Mouse (Mus musculus): ENCODE data around the gene Son. TPM values are rescaled to one million over a fixed set of nuclear protein-coding genes. Genes with fewer than 3 reads are reported as not detected.

Gene Son
- polyA plus RNA-seq, 1 experiment from 2014 or later = 143 TPM

DNA sequence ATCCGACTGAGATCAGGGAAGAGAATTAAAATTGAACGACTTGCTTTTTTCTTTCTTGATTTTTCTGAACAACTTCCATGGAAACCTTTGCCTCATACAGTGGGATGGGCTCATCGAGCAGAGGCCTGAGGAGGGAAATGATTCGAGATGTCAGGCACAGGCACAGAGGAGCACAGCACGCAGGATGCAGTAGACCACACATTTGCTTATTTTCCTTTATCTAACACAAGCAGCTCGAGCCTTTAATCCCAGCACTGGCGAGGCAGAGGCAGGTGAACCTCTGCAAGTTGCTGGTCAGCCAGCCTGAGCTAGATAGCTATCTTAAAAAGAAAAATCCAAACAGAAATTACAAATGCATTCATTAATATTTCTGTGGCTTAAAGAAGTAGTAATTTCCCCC, 42.5 kb downstream of the Son start:
- no peaks in the 10 kb centered on the region for H3K27me3 ChIP-seq (ENCODE audit: control insufficient read depth, insufficient read depth, low read length)
- H3K9ac ChIP-seq (replicated peaks; ENCODE audit: low read length) = no peak overlapping the region
- 53% methylated on average over 7 of the region's 7 CpGs for WGBS
- H3K36me3 ChIP-seq (replicated peaks; ENCODE audit: control insufficient read depth, insufficient read depth, low read depth, low read length) = no peaks in the 10 kb centered on the region; the same call in 1 of the 2 replicates
- H3K9me3 ChIP-seq (replicated peaks; ENCODE audit: control insufficient read depth, low read length) = no peaks in the 10 kb centered on the region
- ATAC-seq (replicated peaks; ENCODE audit: insufficient number of reproducible peaks, low FRiP score, low TSS enrichment, low read depth) (no peak), DNase-seq (ENCODE audit: low spot score) (no peak)
- H3K4me3 ChIP-seq (ENCODE audit: low read depth, low read length) = no peak overlapping the region
- H3K27ac ChIP-seq (replicated peaks; ENCODE audit: low read depth, low read length) = no peak overlapping the region
- no peaks in the 10 kb centered on the region for H3K4me1 ChIP-seq (ENCODE audit: control insufficient read depth, insufficient read depth, low read length)
- H3K4me2 ChIP-seq (ENCODE audit: low read depth, low read length) = no peak overlapping the region

DNA sequence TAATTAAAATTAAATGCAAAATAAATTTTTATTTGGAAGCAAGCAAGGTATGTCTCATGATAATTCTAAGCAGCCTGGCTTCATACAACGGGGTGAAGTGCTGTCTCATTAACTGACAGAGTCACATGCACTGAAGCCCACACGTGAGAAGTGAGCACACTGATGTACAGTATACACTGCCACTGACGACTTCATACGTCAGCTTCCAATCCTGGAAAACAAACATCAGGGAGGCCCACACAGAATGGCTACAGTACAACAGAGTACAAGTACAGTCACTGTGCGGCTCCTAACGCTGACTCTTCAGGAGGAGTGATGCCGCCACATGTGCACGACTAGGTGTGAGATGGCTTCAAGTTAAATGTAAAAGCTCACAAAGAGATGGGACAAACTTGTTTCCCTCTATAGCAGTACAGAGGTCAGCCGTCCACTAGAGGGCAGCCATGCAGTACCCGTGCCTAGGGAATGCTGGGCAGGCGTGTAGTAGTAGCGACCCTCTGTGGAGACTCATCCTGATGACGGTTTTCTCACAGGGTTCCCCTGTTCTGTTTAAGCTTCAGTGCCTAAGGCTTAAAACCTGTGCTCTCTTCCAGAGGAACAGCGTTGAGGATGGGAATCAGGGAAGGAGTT, 47.3 kb downstream of the Son start:
- Histone ChIP-seq H3K9ac (replicated peaks; ENCODE audit: low read length) (no peak overlapping the region), H3K27me3 (ENCODE audit: control insufficient read depth, insufficient read depth, low read length) (no peaks in the 10 kb centered on the region), H3K9me3 (replicated peaks; ENCODE audit: control insufficient read depth, low read length) (no peaks in the 10 kb centered on the region), H3K27ac (replicated peaks; ENCODE audit: low read depth, low read length) (no peak overlapping the region), H3K4me3 (ENCODE audit: low read depth, low read length) (no peak overlapping the region; the same call in 1 of the 2 replicates), H3K4me1 (ENCODE audit: control insufficient read depth, insufficient read depth, low read length) (no peaks in the 10 kb centered on the region), H3K36me3 (replicated peaks; ENCODE audit: control insufficient read depth, insufficient read depth, low read depth, low read length) (no peaks in the 10 kb centered on the region), H3K4me2 (ENCODE audit: low read depth, low read length) (no peak overlapping the region)
- ATAC-seq (replicated peaks; ENCODE audit: insufficient number of reproducible peaks, low FRiP score, low TSS enrichment, low read depth) (peak; percentile 88), DNase-seq (ENCODE audit: low spot score) (peak; percentile 89)
- 31% methylated on average over 14 of the region's 14 CpGs for WGBS

DNA sequence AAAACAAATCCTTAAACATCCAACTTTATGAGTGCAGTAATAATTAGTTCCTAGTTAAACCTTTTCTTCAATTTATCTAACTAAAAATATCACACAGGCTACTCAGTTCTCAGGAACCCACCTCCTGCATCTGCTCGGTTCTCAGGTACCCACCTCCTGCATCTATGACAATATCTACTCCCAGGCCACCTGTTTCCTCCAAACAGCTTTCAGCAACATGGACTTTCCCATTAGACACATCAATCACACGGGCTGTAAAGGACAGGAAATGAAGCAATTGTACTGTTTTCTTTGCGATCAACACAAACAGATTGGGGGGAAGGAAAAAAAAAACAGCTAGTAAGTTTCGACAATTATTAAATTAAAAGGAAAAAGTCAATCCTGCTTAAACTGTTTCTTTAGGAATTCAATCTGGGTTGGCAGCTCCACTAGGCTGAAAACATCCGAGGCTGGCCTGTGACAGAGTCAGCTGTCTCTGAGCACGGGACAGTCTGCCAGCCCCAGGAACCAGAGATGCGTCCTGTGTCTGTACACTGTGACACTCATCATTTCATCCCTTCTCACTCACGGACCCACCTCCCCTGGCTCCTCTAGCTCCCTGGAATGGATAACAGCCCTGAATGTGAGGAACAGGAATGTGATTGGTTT, 47.9 kb downstream of the Son start:
- Histone ChIP-seq H3K27me3 (ENCODE audit: control insufficient read depth, insufficient read depth, low read length) (no peaks in the 10 kb centered on the region), H3K27ac (replicated peaks; ENCODE audit: low read depth, low read length) (no peak overlapping the region), H3K36me3 (replicated peaks; ENCODE audit: control insufficient read depth, insufficient read depth, low read depth, low read length) (no peaks in the 10 kb centered on the region), H3K4me2 (ENCODE audit: low read depth, low read length) (no peak overlapping the region), H3K4me1 (ENCODE audit: control insufficient read depth, insufficient read depth, low read length) (no peaks in the 10 kb centered on the region), H3K9ac (replicated peaks; ENCODE audit: low read length) (no peak overlapping the region), H3K4me3 (ENCODE audit: low read depth, low read length) (no peak overlapping the region), H3K9me3 (replicated peaks; ENCODE audit: control insufficient read depth, low read length) (no peaks in the 10 kb centered on the region)
- ATAC-seq (replicated peaks; ENCODE audit: insufficient number of reproducible peaks, low FRiP score, low TSS enrichment, low read depth) (no peak), DNase-seq (ENCODE audit: low spot score) (no peak)
- WGBS = 48% methylated on average over 8 of the region's 8 CpGs

DNA sequence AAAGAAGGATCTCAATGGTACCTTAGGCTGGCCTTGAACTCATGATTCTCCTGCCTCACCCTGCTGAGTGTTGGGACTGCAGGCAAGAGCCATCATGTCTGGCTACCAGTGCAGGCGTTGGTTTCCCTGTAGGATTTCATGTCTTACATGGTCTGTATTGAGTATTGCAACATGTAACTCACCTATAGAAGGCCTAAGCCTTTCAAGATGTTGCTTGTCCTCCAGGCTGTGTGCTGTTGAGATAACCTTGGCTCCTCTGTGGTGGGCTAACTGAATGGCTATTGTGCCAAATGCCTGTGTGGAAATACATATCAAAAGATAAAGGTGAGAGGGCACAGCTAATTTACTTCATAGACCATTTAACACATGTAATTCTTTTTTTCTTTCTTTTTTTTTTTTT, 51.7 kb downstream of the Son start:
- 82% methylated on average over 1 of the region's 1 CpGs for WGBS
- Histone ChIP-seq H3K36me3 (replicated peaks; ENCODE audit: control insufficient read depth, insufficient read depth, low read depth, low read length) (no peaks in the 10 kb centered on the region), H3K4me1 (ENCODE audit: control insufficient read depth, insufficient read depth, low read length) (no peaks in the 10 kb centered on the region), H3K27me3 (ENCODE audit: control insufficient read depth, insufficient read depth, low read length) (no peaks in the 10 kb centered on the region), H3K9ac (replicated peaks; ENCODE audit: low read length) (no peak overlapping the region), H3K4me2 (ENCODE audit: low read depth, low read length) (no peak overlapping the region), H3K27ac (replicated peaks; ENCODE audit: low read depth, low read length) (no peak overlapping the region), H3K9me3 (replicated peaks; ENCODE audit: control insufficient read depth, low read length) (no peaks in the 10 kb centered on the region), H3K4me3 (ENCODE audit: low read depth, low read length) (no peak overlapping the region)
- no peak for DNase-seq (ENCODE audit: low spot score)
- ATAC-seq (replicated peaks; ENCODE audit: insufficient number of reproducible peaks, low FRiP score, low TSS enrichment, low read depth) = no peak

DNA sequence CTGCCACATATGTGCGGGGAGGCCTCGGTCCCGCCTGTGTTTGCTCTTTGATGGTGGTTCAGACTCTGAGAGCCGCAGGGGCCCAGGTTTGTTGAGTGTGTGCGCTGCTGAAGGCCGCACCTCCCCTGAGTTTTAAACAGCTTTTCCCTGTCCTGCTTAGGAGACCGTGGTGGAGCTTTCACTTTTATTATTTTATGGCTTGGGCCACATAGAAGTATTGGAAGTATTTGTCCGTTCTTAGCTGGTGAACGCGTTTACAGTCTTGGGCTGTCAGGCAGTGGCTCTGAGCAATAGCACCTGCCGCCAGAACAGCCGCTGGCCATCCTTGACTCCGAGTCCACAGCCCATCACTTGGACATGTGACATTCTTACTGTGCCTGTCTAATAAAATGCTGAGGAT, 54.6 kb downstream of the Son start:
- H3K4me3 ChIP-seq (ENCODE audit: low read depth, low read length) = no peak overlapping the region
- H3K9me3 ChIP-seq (replicated peaks; ENCODE audit: control insufficient read depth, low read length) = no peaks in the 10 kb centered on the region
- no peaks in the 10 kb centered on the region for H3K27me3 ChIP-seq (ENCODE audit: control insufficient read depth, insufficient read depth, low read length)
- no peak overlapping the region for H3K27ac ChIP-seq (replicated peaks; ENCODE audit: low read depth, low read length)
- no peak overlapping the region for H3K9ac ChIP-seq (replicated peaks; ENCODE audit: low read length)
- H3K36me3 ChIP-seq (replicated peaks; ENCODE audit: control insufficient read depth, insufficient read depth, low read depth, low read length) = no peaks in the 10 kb centered on the region; the same call in 1 of the 2 replicates
- no peak for DNase-seq (ENCODE audit: low spot score)
- no peak for ATAC-seq (replicated peaks; ENCODE audit: insufficient number of reproducible peaks, low FRiP score, low TSS enrichment, low read depth)
- H3K4me2 ChIP-seq (ENCODE audit: low read depth, low read length) = no peak overlapping the region
- no peaks in the 10 kb centered on the region for H3K4me1 ChIP-seq (ENCODE audit: control insufficient read depth, insufficient read depth, low read length)
- 89% methylated on average over 13 of the region's 13 CpGs for WGBS

DNA sequence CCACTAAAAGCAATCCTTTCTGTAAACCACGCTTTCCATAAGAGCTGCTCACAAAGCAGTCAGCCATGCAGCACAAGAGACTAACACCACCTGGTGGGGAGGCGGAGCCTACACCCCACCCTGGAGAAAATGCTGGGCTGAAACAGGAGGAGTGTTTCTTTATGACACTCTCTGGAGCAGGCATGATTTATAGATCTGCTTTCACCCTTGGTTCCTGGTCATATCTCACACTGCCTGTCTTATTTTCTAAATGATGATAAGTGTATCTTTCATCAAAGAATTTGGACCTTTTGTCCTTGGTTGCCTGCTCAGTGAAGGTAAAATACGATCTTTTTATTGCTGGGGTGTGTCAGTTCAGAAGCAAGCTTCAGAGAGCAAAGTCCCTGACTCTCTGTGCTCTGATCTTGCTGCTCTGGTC, 55.5 kb downstream of the Son start:
- Histone ChIP-seq H3K9me3 (replicated peaks; ENCODE audit: control insufficient read depth, low read length) (no peaks in the 10 kb centered on the region), H3K4me1 (ENCODE audit: control insufficient read depth, insufficient read depth, low read length) (no peaks in the 10 kb centered on the region), H3K9ac (replicated peaks; ENCODE audit: low read length) (no peak overlapping the region), H3K36me3 (replicated peaks; ENCODE audit: control insufficient read depth, insufficient read depth, low read depth, low read length) (no peaks in the 10 kb centered on the region; the same call in 1 of the 2 replicates), H3K4me3 (ENCODE audit: low read depth, low read length) (no peak overlapping the region), H3K27me3 (ENCODE audit: control insufficient read depth, insufficient read depth, low read length) (no peaks in the 10 kb centered on the region), H3K27ac (replicated peaks; ENCODE audit: low read depth, low read length) (no peak overlapping the region), H3K4me2 (ENCODE audit: low read depth, low read length) (no peak overlapping the region)
- 74% methylated on average over 3 of the region's 3 CpGs for WGBS
- DNase-seq (ENCODE audit: low spot score) (no peak), ATAC-seq (replicated peaks; ENCODE audit: insufficient number of reproducible peaks, low FRiP score, low TSS enrichment, low read depth) (no peak)

DNA sequence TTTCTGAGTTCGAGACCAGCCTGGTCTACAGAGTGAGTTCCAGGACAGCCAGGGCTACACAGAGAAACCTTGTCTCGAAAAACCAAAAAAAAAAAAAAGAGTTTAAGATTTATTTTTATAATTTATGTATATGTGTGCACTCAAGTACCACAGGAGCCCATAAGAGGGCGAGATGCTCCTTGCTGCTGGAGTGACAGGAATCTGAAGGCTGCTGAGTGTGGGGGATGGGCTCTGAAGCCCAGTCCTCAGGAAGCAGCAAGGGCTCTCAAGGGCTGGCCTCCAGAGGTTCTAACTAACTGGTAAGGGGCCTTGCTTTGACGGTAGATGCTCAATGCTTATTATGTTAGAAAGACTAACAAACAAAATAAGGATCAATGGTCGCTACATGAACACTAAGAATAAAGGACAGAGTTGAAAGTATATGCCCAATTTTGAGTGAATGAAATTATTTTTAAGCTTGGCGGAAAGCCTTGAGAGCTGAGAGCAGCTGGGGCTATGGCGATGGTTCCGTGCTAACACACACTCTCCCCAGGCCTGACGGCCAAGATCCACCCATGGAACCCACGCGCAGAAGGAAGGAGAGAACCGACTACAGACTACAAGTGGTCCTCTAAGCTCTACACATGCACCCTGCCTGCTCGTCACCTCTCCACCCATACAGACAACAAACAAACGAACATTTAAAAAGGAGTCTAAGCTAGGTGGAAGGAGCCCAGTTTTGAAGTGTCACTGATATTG, 57.5 kb downstream of the Son start:
- H3K4me1 ChIP-seq (ENCODE audit: control insufficient read depth, insufficient read depth, low read length) = no peaks in the 10 kb centered on the region
- DNase-seq (ENCODE audit: low spot score) = peak; percentile 39
- no peak overlapping the region for H3K27ac ChIP-seq (replicated peaks; ENCODE audit: low read depth, low read length)
- no peak overlapping the region for H3K9ac ChIP-seq (replicated peaks; ENCODE audit: low read length)
- H3K36me3 ChIP-seq (replicated peaks; ENCODE audit: control insufficient read depth, insufficient read depth, low read depth, low read length) = no peaks in the 10 kb centered on the region; the same call in 1 of the 2 replicates
- no peaks in the 10 kb centered on the region for H3K9me3 ChIP-seq (replicated peaks; ENCODE audit: control insufficient read depth, low read length)
- no peak for ATAC-seq (replicated peaks; ENCODE audit: insufficient number of reproducible peaks, low FRiP score, low TSS enrichment, low read depth)
- no peak overlapping the region for H3K4me2 ChIP-seq (ENCODE audit: low read depth, low read length)
- WGBS = 81% methylated on average over 14 of the region's 14 CpGs
- H3K27me3 ChIP-seq (ENCODE audit: control insufficient read depth, insufficient read depth, low read length) = no peaks in the 10 kb centered on the region
- no peak overlapping the region for H3K4me3 ChIP-seq (ENCODE audit: low read depth, low read length)

DNA sequence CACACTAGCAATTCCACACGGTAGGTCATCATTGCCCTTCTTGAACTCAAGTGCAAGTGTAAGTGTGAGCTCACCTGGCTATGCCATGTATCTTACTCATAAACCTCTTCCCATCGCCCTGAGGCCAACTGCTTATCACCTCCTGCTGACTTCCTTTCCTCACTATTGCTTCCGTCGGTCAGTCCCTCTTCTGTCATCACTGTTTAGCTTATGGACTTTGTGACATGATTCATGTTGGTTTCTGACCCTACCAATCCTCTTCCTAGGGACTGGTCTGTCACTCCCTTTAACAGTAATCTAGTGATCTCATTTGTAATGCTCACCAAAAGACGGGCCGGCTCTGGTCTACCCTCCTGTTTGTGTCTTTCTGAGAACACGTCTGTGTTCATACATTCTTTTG, 62.9 kb downstream of the Son start:
- Histone ChIP-seq H3K9me3 (replicated peaks; ENCODE audit: control insufficient read depth, low read length) (no peaks in the 10 kb centered on the region), H3K9ac (replicated peaks; ENCODE audit: low read length) (no peak overlapping the region), H3K4me1 (ENCODE audit: control insufficient read depth, insufficient read depth, low read length) (no peaks in the 10 kb centered on the region), H3K27me3 (ENCODE audit: control insufficient read depth, insufficient read depth, low read length) (no peaks in the 10 kb centered on the region), H3K4me2 (ENCODE audit: low read depth, low read length) (no peak overlapping the region), H3K4me3 (ENCODE audit: low read depth, low read length) (no peak overlapping the region), H3K36me3 (replicated peaks; ENCODE audit: control insufficient read depth, insufficient read depth, low read depth, low read length) (no peaks in the 10 kb centered on the region; the same call in 1 of the 2 replicates), H3K27ac (replicated peaks; ENCODE audit: low read depth, low read length) (no peak overlapping the region)
- WGBS = 91% methylated on average over 7 of the region's 7 CpGs
- no peak for DNase-seq (ENCODE audit: low spot score)
- ATAC-seq (replicated peaks; ENCODE audit: insufficient number of reproducible peaks, low FRiP score, low TSS enrichment, low read depth) = no peak

Measured in embryonic facial prominence, embryonic 11.5 days (tissue).